Mouse (Mus musculus) large intestine, adult 2 months (tissue): ENCODE measurements at regions not wholly inside any gene's neighbourhood (a gene's known extent, or its start where the extent isn't known, plus 50 kb on each side); places are given as distances from the start of the nearest gene placed in this dataset.
A peak's percentile ranks its signal among the peaks of the same experiment; 100 is the strongest.
"Not testable (repeated sequence)": the region's sequence is repeated elsewhere in the genome, so short reads cannot be mapped to it uniquely, and the experiment has no call there.

Source experiments
- DNase-seq: peaks from one replicate; pipeline ENCODE4 v3.0.0-alpha.2; 2012; ENCODE audit warnings: low read depth, low spot score
- WGBS: fragments of 180-500 bp; shearing (Covaris S2); methylation state at CpG from one replicate; pipeline ENCODE4 v1.1.7; 2018; 5-methylcytosine and 5-hydroxymethylcytosine counted together

DNA sequence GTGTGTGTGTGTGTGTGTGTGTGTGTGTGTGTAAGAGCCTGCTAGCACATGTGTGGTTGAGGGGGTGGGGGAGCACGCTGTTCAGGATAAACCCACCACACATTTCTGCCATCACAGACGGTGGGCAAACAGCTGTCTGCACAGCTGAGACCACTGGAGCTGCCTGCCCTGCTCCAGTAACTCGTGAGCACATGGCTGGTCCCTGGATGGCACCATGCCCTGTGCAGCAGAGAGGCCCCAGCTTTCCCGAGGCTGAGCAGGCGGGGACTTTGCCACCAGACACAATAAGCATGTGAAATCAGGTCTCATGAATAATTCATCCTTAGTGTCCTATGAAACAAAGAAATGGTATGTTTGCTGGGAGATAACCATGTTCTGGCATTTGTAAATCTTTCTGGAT lies 125.3 kb upstream of the Mpdz start:
- 44% methylated on average over 5 of the region's 5 CpGs for WGBS
- no peak for DNase-seq

DNA sequence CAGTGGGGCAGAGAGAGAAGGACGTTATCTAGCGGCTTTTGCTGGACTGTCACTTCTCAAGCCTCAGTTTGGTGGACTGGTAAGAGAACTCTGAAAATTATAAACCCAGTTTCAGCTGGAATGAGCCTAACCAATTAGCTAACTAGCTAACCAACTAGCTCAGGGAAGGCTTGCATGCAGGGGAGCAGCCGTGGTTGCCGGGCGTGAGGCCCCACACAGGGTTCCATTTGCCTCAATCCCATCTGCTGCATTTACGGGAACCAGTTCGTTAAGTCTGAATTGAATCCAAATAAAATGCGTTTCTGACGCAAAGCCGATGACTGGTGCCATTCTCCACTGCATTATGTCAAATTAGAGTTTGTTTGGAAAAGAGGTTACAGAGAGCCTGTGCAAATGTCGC lies 123.9 kb upstream of the Mpdz start:
- 84% methylated on average over 11 of the region's 11 CpGs for WGBS
- DNase-seq, result no peak

GRCm38 (mm10) chr4:81565422-81566395 lies 123.1 kb upstream of the Mpdz start:
- DNase-seq, result no peak

DNA sequence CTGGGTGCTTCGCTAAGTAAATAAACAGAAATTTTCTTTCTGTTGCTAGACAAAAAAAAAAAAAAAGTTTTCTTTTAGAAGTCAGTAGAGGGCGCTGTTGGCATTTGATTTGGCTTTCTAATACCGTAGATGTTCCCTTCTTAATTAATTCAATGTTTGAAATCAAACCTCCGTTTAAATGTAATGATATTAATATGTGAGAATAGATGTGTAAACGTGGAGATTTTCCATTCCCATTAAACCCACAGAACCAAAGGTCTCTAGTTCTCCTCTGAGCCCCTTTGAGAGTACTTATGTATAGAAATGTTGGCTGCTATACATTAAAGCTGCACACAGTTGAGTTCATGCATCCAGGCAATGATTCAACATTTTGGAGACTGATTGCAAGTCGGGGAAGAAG lies 121.8 kb upstream of the Mpdz start:
- peak; percentile 7 for DNase-seq
- WGBS, result 3% methylated on average over 6 of the region's 6 CpGs

More at GRCm38 (mm10) chr4:81565422-81566395, 123.1 kb upstream of the Mpdz start:
- WGBS, result 85% methylated on average over 21 of the region's 21 CpGs

GRCm38 (mm10) chr4:81563574-81563973 lies 121.0 kb upstream of the Mpdz start:
- WGBS, result 46% methylated on average over 10 of the region's 10 CpGs
- no peak for DNase-seq

GRCm38 (mm10) chr4:81561453-81561852 lies 118.8 kb upstream of the Mpdz start:
- DNase-seq, result no peak
- WGBS, result 69% methylated on average over 4 of the region's 4 CpGs

DNA sequence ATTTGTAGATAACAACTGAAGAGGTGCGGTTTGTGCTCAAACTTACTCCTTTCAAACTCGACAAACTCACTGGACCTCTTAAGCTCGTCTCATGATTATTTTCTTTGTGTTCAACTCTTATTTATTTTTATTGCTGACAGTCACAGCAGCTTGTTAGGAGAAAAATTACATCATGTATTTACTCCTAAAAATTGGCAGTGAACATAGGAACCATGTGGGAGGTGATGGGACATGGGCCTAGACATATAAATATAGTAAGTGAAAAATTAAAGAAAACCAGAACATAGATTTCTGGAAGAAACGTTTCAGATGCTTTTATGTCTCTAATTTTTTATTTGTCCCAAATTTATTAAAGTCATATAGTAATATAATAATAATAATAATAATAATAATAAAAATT lies 108.2 kb upstream of the Mpdz start:
- 69% methylated on average over 4 of the region's 4 CpGs for WGBS
- no peak for DNase-seq

DNA sequence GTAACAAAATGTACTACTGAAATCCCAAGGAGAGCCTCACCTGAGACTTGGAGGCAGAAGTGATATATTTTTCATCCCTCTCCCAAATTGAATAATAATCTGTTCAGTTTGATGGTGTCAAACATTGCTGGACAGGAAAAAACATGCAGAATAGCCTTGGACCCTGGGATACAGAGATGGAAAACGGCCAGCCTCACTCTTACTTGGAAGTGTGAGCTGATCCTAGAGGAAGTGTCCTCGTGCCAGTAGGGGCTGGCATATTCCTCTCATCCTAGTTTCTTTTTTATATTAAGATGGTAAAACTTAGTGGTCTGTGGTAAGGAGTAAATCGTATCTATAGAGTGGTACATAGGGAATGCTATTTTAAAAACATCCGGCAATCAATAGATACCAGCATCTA lies 107.6 kb upstream of the Mpdz start:
- 77% methylated on average over 4 of the region's 4 CpGs for WGBS
- DNase-seq, result no peak

GRCm38 (mm10) chr4:81540496-81540895 lies 97.9 kb upstream of the Mpdz start:
- no peak for DNase-seq

DNA sequence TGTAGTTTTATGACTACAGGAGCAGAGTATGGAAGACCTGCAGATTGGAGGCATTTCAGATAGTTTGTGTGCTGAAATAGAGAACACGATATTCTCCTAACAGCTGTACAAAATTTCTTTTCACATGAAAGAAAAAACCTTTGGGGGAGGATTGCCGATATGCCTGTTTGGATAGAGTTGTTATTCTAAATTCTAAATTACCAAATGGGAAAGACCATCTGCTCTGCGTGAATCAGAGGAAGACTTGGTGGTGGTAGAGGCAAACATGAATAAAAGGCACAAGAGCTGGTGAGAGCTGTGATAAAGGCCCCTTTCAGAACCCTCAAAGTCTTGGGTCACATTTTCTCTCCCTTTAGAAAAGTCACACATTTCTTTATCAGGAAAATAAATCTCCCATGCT lies 96.9 kb upstream of the Mpdz start:
- 75% methylated on average over 3 of the region's 3 CpGs for WGBS
- no peak for DNase-seq

- no peak for DNase-seq
Measured at GRCm38 (mm10) chr4:81536795-81537194, 94.2 kb upstream of the Mpdz start.

DNA sequence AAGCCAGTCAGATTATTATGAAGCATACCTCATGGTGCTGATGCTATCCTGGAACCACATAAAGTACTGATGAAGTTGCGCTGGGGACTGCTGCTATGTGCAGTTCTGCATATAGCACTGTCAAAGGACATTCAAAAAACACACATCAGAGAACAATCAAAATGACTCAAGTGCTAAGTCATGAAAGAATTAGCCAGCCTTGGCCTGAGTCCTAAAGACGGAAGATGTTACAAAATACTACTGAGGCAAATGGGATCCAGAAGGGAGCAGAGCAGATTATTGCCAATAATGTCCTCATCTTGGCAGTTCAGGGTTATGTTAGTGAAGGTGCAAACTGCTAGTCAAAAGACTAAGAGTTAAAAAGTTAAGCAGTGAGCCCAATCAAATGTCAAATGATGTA lies 87.9 kb upstream of the Mpdz start:
- 90% methylated on average over 2 of the region's 2 CpGs for WGBS
- DNase-seq, result no peak

DNA sequence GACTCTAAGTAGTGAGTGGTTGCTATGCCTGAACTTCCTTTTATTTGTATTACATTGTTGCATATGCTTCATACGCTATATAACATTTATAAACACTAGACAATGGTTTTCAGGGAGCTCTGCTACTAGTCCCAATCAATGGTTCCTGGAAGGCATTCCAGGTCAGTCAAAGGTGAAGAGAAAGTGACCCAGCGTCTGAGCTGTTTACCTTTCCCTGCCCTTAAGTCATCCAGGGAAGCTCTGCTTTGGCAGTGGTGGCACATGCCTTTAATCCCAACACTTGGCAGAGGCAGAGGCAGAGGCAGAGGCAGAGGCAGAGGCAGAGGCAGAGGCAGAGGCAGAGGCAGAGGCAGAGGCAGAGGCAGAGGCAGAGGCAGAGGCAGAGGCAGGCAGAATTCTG lies 76.5 kb upstream of the Mpdz start:
- not testable (repeated sequence) for DNase-seq
- WGBS, result 42% methylated on average over 2 of the region's 2 CpGs

GRCm38 (mm10) chr4:81514547-81514946 lies 71.9 kb upstream of the Mpdz start:
- DNase-seq, result no peak
- WGBS, result 27% methylated on average over 4 of the region's 4 CpGs

- 79% methylated on average over 3 of the region's 3 CpGs for WGBS
- no peak for DNase-seq
Measured at GRCm38 (mm10) chr4:81512396-81512795, 69.8 kb upstream of the Mpdz start.

- DNase-seq, result no peak
- WGBS, result 89% methylated on average over 1 of the region's 1 CpGs
Measured at GRCm38 (mm10) chr4:81508776-81509175, 66.2 kb upstream of the Mpdz start.

DNA sequence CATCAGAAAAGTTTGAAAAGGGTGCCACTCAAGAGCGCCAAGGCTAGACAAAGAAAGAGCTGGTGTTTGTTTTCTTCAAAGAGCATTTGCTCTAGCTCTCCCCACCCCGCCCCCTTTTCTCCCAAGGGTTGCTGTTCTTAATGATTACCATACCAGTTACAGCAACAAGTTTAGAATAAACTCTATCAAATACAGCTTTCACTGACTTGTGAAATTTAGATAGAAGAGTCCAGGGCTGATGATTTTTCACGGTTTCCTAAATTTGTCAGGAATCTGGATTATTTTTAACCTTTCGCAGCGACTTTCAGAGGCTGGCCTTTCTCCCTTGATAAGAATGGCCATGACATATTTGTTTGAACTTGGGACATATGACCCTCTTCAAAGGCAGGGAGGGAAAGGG lies 64.2 kb upstream of the Mpdz start:
- WGBS, result 85% methylated on average over 5 of the region's 5 CpGs

GRCm38 (mm10) chr4:81506306-81506705 lies 63.7 kb upstream of the Mpdz start:
- 92% methylated on average over 6 of the region's 6 CpGs for WGBS

More for the DNA sequence above, 64.2 kb upstream of the Mpdz start:
- DNase-seq, result no peak

GRCm38 (mm10) chr4:81505096-81505495 lies 62.5 kb upstream of the Mpdz start:
- WGBS, result 34% methylated on average over 3 of the region's 3 CpGs

More at GRCm38 (mm10) chr4:81506306-81506705, 63.7 kb upstream of the Mpdz start:
- DNase-seq, result no peak

GRCm38 (mm10) chr4:81503941-81504340 lies 61.3 kb upstream of the Mpdz start:
- 77% methylated on average over 5 of the region's 5 CpGs for WGBS
- DNase-seq, result no peak

More at GRCm38 (mm10) chr4:81505096-81505495, 62.5 kb upstream of the Mpdz start:
- DNase-seq, result no peak

DNA sequence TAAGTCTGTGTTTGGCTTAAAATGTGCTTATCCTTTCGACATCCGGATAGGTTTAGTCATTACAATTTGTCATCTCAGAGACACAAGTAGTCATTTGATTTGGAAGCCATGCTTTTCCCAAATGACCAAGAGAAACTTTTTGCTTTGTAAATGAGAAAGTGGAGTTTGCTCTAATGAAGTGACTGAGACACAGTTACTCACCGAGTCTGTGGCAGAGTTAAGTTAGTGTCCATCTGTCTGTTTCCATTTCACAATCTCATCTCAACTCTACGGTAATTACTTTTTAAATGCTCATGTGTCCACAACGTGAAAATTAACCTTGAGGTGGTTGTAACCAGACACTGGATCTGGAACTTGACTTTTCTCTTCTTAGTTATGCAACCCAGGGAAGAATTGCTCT lies 59.2 kb upstream of the Mpdz start:
- 73% methylated on average over 5 of the region's 5 CpGs for WGBS
- no peak for DNase-seq
